Mouse (Mus musculus) liver, adult 2 months (tissue): Measurements from ENCODE around the gene Mgmt. TPM values are rescaled to one million over a fixed set of nuclear protein-coding genes. Genes with fewer than 3 reads are reported as not detected.

Experiments used
- DNase-seq: peaks from one replicate; pipeline ENCODE4 v3.0.0-alpha.2; 2011; ENCODE audit warnings: low read depth, low spot score; ENCODE audit errors: extremely low read depth
- H3K27ac ChIP-seq: fragments of 200-500 bp; replicated peaks from 2 replicates; pipeline ENCODE4 v1.5.1; 2012; ENCODE audit warnings: low read depth, mild to moderate bottlenecking, control low read depth, inconsistent platforms, low read length; ENCODE audit not compliant: insufficient read depth
- H3K27me3 ChIP-seq: fragments of 200-500 bp; 2 replicates; pipeline ENCODE4 v1.6.1; 2012; ENCODE audit warnings: mild to moderate bottlenecking, moderate library complexity, low read length, inconsistent platforms; ENCODE audit not compliant: control insufficient read depth, insufficient read depth
- H3K36me3 ChIP-seq: fragments of 200-500 bp; 2 replicates; pipeline ENCODE4 v1.6.1; 2012; ENCODE audit warnings: low read length, inconsistent platforms; ENCODE audit not compliant: control insufficient read depth, insufficient read depth
- H3K4me1 ChIP-seq: fragments of 200-500 bp; 2 replicates; pipeline ENCODE4 v1.6.1; 2011; ENCODE audit warnings: low read length; ENCODE audit not compliant: control insufficient read depth, insufficient read depth
- H3K4me3 ChIP-seq: fragments of 200-500 bp; 2 replicates; pipeline ENCODE4 v1.5.1; 2011; ENCODE audit warnings: low read depth, mild to moderate bottlenecking, control low read depth, low read length, moderate library complexity; ENCODE audit not compliant: insufficient read depth
- H3K79me2 ChIP-seq: fragments of 200-500 bp; 2 replicates; pipeline ENCODE4 v1.6.1; 2012; ENCODE audit warnings: inconsistent platforms, mild to moderate bottlenecking, low read length, moderate library complexity; ENCODE audit not compliant: control insufficient read depth, insufficient read depth
- H3K9ac ChIP-seq: fragments of 200-500 bp; 2 replicates; pipeline ENCODE4 v1.6.1; 2012; ENCODE audit warnings: low read depth, mild to moderate bottlenecking, control low read depth, inconsistent platforms, low read length
- CTCF ChIP-seq: fragments of 200-500 bp; IDR thresholded peaks from 2 replicates; pipeline ENCODE4 v1.5.1; 2011; ENCODE audit warnings: low read depth, low read length, control low read depth
- POLR2A ChIP-seq: fragments of 200-500 bp; IDR thresholded peaks from 2 replicates; pipeline ENCODE4 v1.6.1; 2011; ENCODE audit warnings: low read length, control low read depth; ENCODE audit not compliant: insufficient read depth; ENCODE audit errors: extremely low read depth
- WGBS: fragments of 180-500 bp; shearing (Covaris S2); methylation state at CpG from one replicate; pipeline ENCODE4 v1.1.7; 2018; 5-methylcytosine and 5-hydroxymethylcytosine counted together
- polyA plus RNA-seq: library from polyadenylated mRNA; depleted of rRNA; stranded (reverse); fragments of >200 nt; gene quantifications from 2 replicates; pipeline ENCODE4 v1.2.3, GENCODE M21; 2012
- total RNA-seq: library from RNA; depleted of rRNA; stranded (reverse); fragments of >200 nt; gene quantifications from 2 replicates; pipeline ENCODE4 v1.2.3, GENCODE M21; 2014

Gene Mgmt
- total and polyA plus RNA-seq, 2 experiments = 10.9 to 12.8 TPM

DNA sequence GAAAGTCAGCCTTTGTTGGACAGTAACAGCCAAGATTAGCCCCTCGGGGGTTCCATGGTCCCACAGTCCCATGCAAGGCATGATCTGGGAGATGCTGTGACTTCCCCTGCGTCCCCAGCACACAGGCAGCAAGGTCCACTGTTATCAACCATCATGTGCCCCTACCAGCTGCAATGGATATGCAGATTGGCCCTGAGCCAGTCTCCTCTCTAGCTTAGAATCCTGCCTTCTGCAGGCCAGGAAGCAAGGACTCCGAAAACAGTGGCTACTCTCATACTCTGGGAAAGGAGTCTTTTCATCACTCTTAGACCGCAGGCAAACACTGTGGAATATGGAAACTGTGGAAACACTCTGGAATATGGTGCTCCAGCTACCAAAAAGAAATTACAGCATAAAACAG is 152.5 kb downstream of the Mgmt start:
- TF ChIP-seq CTCF (no peak), POLR2A (no peak)

DNA sequence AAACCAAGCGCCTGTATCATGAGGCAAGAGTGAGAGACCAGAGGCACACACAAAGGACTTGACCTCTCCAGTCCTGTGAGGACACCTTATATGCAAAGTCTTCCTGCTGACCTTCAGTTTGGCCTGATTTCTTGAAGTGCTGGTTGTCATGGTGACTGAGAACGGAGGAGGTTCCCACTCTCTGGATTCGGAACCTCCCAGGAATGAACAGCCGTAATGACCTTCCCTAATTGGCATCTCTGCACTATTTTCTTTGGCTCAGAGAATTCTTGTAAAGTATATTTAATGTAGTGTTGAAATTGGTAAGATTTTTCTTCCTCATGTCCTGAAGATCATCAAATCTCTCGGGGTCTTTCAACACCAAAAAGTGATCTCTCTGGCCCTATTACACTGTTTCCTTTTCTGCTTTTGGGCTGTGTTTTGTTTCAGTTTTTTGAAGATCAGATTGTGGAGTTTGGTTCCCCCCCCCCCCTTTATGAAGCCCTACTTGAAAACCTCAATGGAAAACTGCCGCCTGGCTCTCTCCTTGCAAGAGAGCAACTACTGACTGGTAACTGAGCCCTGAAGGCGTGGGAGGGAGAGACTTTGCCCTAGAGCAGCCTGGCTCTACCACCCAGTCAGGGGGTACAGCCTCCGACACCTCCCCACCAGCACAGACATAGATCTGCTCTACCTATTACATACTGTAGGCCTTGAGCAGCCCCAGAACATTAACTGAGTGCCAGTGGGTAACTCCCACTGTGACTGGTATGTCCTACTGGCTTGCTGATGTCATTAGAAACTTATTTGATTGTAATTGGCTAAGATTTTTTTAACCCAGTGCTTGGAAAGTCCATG is 153.9 kb downstream of the Mgmt start:
- H3K27ac ChIP-seq = no peak overlapping the region

More for the DNA sequence above, 152.5 kb downstream of the Mgmt start:
- no peaks in the 10 kb centered on the region for H3K4me1 ChIP-seq
- no peaks in the 10 kb centered on the region for H3K36me3 ChIP-seq
- H3K27me3 ChIP-seq = no peaks in the 10 kb centered on the region
- H3K79me2 ChIP-seq = no peaks in the 10 kb centered on the region
- no peak for DNase-seq
- H3K9ac ChIP-seq = no peak overlapping the region
- 96% methylated on average over 4 of the region's 4 CpGs for WGBS
- no peak overlapping the region for H3K4me3 ChIP-seq
- H3K27ac ChIP-seq = no peak overlapping the region

DNA sequence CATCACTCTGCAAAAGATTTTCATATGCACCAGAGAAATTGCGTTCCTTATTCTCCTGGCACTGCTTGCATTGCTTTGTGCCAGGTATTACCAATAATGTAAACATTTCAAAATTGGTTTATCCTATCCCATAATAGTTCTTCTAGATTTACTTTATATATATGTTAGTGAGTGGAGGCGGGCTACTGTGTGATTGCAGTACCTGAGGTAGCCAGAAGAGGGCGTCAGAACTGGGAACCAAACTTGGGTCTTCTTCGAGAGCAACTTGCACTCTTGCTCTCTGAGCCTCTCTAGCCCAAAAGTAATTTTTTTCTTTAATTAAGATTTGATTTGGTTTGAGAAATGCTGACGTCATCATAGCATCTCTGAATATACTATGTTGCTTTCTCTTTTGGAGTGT is 159.9 kb downstream of the Mgmt start:
- Histone ChIP-seq H3K36me3 (no peaks in the 10 kb centered on the region), H3K4me1 (no peaks in the 10 kb centered on the region), H3K4me3 (no peak overlapping the region), H3K27ac (no peak overlapping the region), H3K9ac (no peak overlapping the region), H3K27me3 (no peaks in the 10 kb centered on the region), H3K79me2 (no peaks in the 10 kb centered on the region)
- DNase-seq = no peak
- TF ChIP-seq CTCF (peak; percentile 29; the same call in 1 of the 2 replicates), POLR2A (no peak)
- WGBS = 75% methylated on average over 5 of the region's 5 CpGs

More for the DNA sequence above, 153.9 kb downstream of the Mgmt start:
- DNase-seq = no peak
- WGBS = 57% methylated on average over 8 of the region's 8 CpGs
- no peak for TF ChIP-seq CTCF
- no peak for TF ChIP-seq POLR2A
- H3K4me3 ChIP-seq = no peak overlapping the region
- no peaks in the 10 kb centered on the region for H3K36me3 ChIP-seq
- no peak overlapping the region for H3K9ac ChIP-seq
- H3K4me1 ChIP-seq = no peaks in the 10 kb centered on the region
- H3K27me3 ChIP-seq = no peaks in the 10 kb centered on the region
- H3K79me2 ChIP-seq = no peaks in the 10 kb centered on the region

DNA sequence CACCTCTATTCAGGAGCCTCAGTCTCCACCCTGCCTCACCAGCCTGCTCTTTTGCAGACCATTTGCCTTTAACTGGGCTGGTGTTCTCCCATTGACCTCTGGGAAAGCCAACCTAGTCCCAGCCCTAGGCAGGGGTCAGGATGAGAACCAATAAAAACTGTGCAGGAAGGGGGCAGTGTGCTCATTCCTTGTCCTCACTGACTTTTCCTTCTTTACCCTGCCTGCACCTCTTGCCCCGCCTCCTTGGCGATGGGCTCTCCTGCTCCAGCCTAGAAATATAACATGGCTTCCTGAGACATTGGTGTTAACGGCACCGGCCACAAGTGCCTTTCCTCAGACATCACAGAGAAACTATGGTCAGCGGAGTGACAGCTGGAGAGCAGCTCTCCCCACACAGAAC is 161.7 kb downstream of the Mgmt start:
- H3K4me3 ChIP-seq = no peak overlapping the region
- H3K27ac ChIP-seq = no peak overlapping the region
- no peak for DNase-seq
- no peaks in the 10 kb centered on the region for H3K4me1 ChIP-seq
- WGBS = 89% methylated on average over 5 of the region's 5 CpGs
- H3K36me3 ChIP-seq = no peaks in the 10 kb centered on the region
- TF ChIP-seq POLR2A = no peak
- no peak for TF ChIP-seq CTCF
- H3K27me3 ChIP-seq = no peaks in the 10 kb centered on the region
- no peaks in the 10 kb centered on the region for H3K79me2 ChIP-seq
- no peak overlapping the region for H3K9ac ChIP-seq

DNA sequence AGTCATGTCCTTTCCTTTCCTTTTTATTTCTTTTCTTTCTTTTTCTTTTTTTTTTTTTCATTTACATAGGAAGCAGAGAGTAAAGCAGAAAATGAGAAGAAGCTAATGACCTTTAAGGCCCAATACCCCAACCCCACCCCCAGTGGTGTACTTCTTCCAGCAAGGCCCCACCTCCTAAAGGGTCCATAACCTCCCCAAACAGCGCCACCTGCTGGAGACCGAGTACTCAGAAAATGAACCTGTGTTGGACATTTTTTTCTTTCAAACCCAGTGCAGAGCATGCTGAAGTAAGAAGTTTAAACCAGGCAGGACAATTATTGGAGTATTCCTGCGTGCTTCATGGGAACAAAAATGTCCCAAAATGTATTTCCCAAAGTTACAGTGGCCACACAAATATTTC is 166.1 kb downstream of the Mgmt start:
- TF ChIP-seq CTCF (peak; percentile 36; the same call in 1 of the 2 replicates), POLR2A (no peak)
- 42% methylated on average over 3 of the region's 3 CpGs for WGBS
- Histone ChIP-seq H3K4me1 (no peaks in the 10 kb centered on the region), H3K4me3 (no peak overlapping the region), H3K27ac (no peak overlapping the region), H3K36me3 (no peaks in the 10 kb centered on the region), H3K9ac (no peak overlapping the region), H3K27me3 (no peaks in the 10 kb centered on the region), H3K79me2 (no peaks in the 10 kb centered on the region)
- no peak for DNase-seq

DNA sequence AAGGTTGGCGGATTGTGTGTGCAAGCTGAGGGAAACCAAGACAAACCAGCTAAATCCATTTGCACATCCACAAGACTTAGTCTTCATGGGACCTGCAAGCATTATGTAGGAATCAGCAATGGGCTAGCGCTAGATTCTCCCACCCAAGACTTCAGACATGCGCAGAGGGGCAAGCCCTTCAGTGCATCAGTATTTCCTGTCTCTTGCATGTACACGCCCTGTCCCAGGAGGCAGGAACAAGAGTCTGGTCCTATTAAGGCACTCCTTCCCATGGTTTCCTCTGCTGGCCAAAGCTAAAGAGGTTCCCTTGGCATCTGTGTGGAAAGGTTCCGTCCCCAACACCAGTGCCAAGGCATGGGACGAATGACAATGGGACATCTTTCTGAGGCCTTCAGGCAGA is 166.7 kb downstream of the Mgmt start:
- WGBS = 95% methylated on average over 6 of the region's 6 CpGs

More for the DNA sequence above, 166.7 kb downstream of the Mgmt start:
- no peak overlapping the region for H3K27ac ChIP-seq
- no peak for TF ChIP-seq POLR2A
- no peak for TF ChIP-seq CTCF
- no peak for DNase-seq
- H3K4me3 ChIP-seq = no peak overlapping the region
- no peaks in the 10 kb centered on the region for H3K79me2 ChIP-seq
- no peaks in the 10 kb centered on the region for H3K36me3 ChIP-seq
- H3K9ac ChIP-seq = no peak overlapping the region
- no peaks in the 10 kb centered on the region for H3K27me3 ChIP-seq
- H3K4me1 ChIP-seq = no peaks in the 10 kb centered on the region
